Mouse (Mus musculus): ENCODE results near the gene Prdm1. TPM values are rescaled to one million over a fixed set of nuclear protein-coding genes. Genes with fewer than 3 reads are reported as not detected.

The Prdm1 gene
- polyA plus RNA-seq, 1 experiment from 2014 or later = 0.15 TPM

DNA sequence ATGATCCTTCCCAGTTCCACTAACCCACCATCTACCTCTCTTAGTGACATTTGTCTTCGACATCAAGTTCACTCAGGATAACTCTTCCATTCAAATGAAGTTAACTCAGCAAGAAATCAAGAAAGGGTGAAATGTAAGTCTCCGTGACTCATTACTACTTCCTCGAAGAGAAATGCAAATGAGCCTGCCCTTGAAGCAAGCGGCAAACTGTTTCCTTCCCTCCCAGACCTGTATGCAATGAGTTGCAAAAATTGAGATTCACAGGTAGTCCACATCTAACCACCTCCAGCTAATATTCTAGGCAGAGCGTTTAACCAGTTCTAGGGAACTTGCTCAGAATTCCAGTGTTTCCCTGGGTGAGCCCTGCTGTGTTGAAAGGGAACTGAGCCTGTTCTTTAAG, 78.6 kb downstream of the Prdm1 start:
- 50% methylated on average over 5 of the region's 5 CpGs for WGBS (ENCODE audit: insufficient replicate concordance)
- no peak for ATAC-seq
- Histone ChIP-seq H3K27me3 (ENCODE audit: insufficient read depth, low read length) (no peaks in the 10 kb centered on the region), H3K9me3 (ENCODE audit: low read length) (no peaks in the 10 kb centered on the region), H3K4me3 (ENCODE audit: low read depth, low read length) (no peak overlapping the region), H3K27ac (ENCODE audit: low read depth) (no peak overlapping the region), H3K4me1 (ENCODE audit: insufficient read depth) (peaks cover 9% of the 10 kb centered on the region), H3K4me2 (ENCODE audit: low read depth, low read length) (no peak overlapping the region), H3K36me3 (replicated peaks; ENCODE audit: insufficient read depth, low read length) (no peaks in the 10 kb centered on the region), H3K9ac (replicated peaks) (no peak overlapping the region)
- no peak for TF ChIP-seq CTCF (IDR thresholded peaks at IDR 0.05; ENCODE audit: low read depth)
- DNase-seq = no peak

DNA sequence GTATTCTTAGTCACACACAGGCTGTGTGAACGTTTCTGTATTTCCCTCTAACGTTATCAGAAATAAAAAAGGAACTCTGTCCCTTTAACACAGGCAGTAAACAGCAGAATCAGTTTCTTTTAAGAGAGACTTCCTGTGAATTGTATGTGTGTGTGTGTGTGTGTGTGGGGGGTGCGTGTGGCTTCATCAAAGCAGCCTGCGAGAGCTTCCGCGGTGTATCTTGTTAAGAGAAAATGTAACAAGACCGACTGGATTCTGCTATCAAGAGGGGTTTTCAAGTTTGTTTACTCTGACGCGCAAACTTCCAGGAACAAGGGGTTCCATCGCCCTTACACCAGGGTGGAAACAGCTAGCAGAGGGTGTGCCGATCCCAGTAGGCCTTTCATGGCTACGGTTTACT, 80.1 kb downstream of the Prdm1 start:
- 0 out of 2 replicates have a peak overlapping the region, but pooled peaks have one; percentile 36 for H3K9ac ChIP-seq (replicated peaks)
- peak; percentile 51 for ATAC-seq
- peak; percentile 46 for DNase-seq
- peak overlapping the region; percentile 59 for H3K27ac ChIP-seq (ENCODE audit: low read depth)
- peak overlapping the region; percentile 9; the same call in 1 of the 2 replicates for H3K4me3 ChIP-seq (ENCODE audit: low read depth, low read length)
- no peaks in the 10 kb centered on the region for H3K36me3 ChIP-seq (replicated peaks; ENCODE audit: insufficient read depth, low read length)
- peak overlapping the region; percentile 60 for H3K4me2 ChIP-seq (ENCODE audit: low read depth, low read length)
- no peaks in the 10 kb centered on the region for H3K9me3 ChIP-seq (ENCODE audit: low read length)
- TF ChIP-seq CTCF (IDR thresholded peaks at IDR 0.05; ENCODE audit: low read depth) (no peak), EP300 (IDR thresholded peaks at IDR 0.05; ENCODE audit: low read depth) (no peak)
- no peaks in the 10 kb centered on the region for H3K27me3 ChIP-seq (ENCODE audit: insufficient read depth, low read length)
- peaks cover 9% of the 10 kb centered on the region for H3K4me1 ChIP-seq (ENCODE audit: insufficient read depth)
- 11% methylated on average over 12 of the region's 12 CpGs for whole genome bisulfite sequencing (ENCODE audit: insufficient replicate concordance)

- Histone ChIP-seq H3K27me3 (ENCODE audit: insufficient read depth, low read length) (no peaks in the 10 kb centered on the region), H3K4me3 (ENCODE audit: low read depth, low read length) (peak overlapping the region; percentile 9; the same call in 1 of the 2 replicates), H3K27ac (ENCODE audit: low read depth) (peak overlapping the region; percentile 59), H3K9ac (replicated peaks) (0 out of 2 replicates have a peak overlapping the region, but pooled peaks have one; percentile 36), H3K36me3 (replicated peaks; ENCODE audit: insufficient read depth, low read length) (no peaks in the 10 kb centered on the region), H3K4me1 (ENCODE audit: insufficient read depth) (peaks cover 9% of the 10 kb centered on the region), H3K4me2 (ENCODE audit: low read depth, low read length) (peak overlapping the region; percentile 60), H3K9me3 (ENCODE audit: low read length) (no peaks in the 10 kb centered on the region)
- peak; percentile 48 for DNase-seq
- ATAC-seq = peak; percentile 90
- TF ChIP-seq CTCF (IDR thresholded peaks at IDR 0.05; ENCODE audit: low read depth) (no peak), EP300 (IDR thresholded peaks at IDR 0.05; ENCODE audit: low read depth) (no peak)
- WGBS (ENCODE audit: insufficient replicate concordance) = 57% methylated on average over 14 of the region's 14 CpGs
Measured at GRCm38 (mm10) chr10:44447406-44448139, 80.7 kb downstream of the Prdm1 start.

DNA sequence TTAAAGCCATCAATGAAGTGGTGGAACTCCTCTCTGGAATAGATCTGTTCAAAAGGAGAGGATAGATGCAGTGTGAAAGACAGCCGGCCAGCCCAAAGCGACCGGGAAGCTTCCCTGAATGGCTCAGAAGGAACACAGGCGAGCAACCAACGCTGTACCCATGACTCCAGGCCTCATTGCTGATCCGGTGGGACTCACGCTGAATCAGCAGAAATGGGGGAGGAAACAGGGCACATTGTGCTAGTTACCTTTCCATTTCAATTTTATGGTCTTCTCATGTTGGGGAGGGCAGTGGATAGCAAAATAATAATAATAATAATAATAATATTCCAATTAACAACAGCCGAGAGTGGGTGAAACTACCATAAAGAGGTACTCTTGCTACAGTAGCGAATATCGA, 81.3 kb downstream of the Prdm1 start:
- no peak for TF ChIP-seq CTCF (IDR thresholded peaks at IDR 0.05; ENCODE audit: low read depth)
- TF ChIP-seq EP300 (IDR thresholded peaks at IDR 0.05; ENCODE audit: low read depth) = no peak
- 78% methylated on average over 10 of the region's 10 CpGs for WGBS (ENCODE audit: insufficient replicate concordance)
- H3K27ac ChIP-seq (ENCODE audit: low read depth) = peak overlapping the region; percentile 59; the same call in 1 of the 2 replicates
- H3K4me1 ChIP-seq (ENCODE audit: insufficient read depth) = peaks cover 9% of the 10 kb centered on the region
- H3K9ac ChIP-seq (replicated peaks) = no peak overlapping the region
- no peaks in the 10 kb centered on the region for H3K36me3 ChIP-seq (replicated peaks; ENCODE audit: insufficient read depth, low read length)
- no peak overlapping the region for H3K4me3 ChIP-seq (ENCODE audit: low read depth, low read length)
- DNase-seq (no peak), ATAC-seq (no peak)
- no peaks in the 10 kb centered on the region for H3K27me3 ChIP-seq (ENCODE audit: insufficient read depth, low read length)
- no peak overlapping the region for H3K4me2 ChIP-seq (ENCODE audit: low read depth, low read length)
- H3K9me3 ChIP-seq (ENCODE audit: low read length) = no peaks in the 10 kb centered on the region

- peaks cover 9% of the 10 kb centered on the region for H3K4me1 ChIP-seq (ENCODE audit: insufficient read depth)
- WGBS (ENCODE audit: insufficient replicate concordance) = 75% methylated on average over 4 of the region's 4 CpGs
Measured at GRCm38 (mm10) chr10:44444415-44444814, 83.9 kb downstream of the Prdm1 start.

DNA sequence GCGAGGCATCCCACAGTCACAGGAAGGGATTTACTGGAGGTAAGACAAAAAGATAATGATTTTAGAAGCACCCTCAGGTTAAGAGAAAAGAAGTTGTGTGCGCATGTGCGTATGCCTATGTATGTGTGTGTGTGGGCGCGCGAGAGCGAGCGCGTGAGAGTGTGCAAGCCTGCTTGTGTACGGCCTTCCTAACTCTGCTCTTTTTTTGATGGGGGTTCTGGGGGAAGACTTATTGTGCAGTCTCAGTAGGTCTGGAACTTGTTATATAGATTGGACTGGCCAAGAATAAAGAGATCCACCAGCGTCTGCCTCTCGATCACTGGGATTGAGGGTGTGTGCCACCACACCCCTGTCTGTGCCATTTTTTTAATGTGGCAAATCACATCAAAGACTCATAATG, 84.6 kb downstream of the Prdm1 start:
- no peak overlapping the region for H3K4me2 ChIP-seq (ENCODE audit: low read depth, low read length)
- peaks cover 9% of the 10 kb centered on the region for H3K4me1 ChIP-seq (ENCODE audit: insufficient read depth)
- TF ChIP-seq EP300 (IDR thresholded peaks at IDR 0.05; ENCODE audit: low read depth) = no peak
- TF ChIP-seq CTCF (IDR thresholded peaks at IDR 0.05; ENCODE audit: low read depth) = no peak
- no peak for DNase-seq
- H3K9ac ChIP-seq (replicated peaks) = no peak overlapping the region
- no peak overlapping the region for H3K27ac ChIP-seq (ENCODE audit: low read depth)
- 72% methylated on average over 12 of the region's 12 CpGs for WGBS (ENCODE audit: insufficient replicate concordance)
- no peak overlapping the region for H3K4me3 ChIP-seq (ENCODE audit: low read depth, low read length)
- no peaks in the 10 kb centered on the region for H3K27me3 ChIP-seq (ENCODE audit: insufficient read depth, low read length)
- no peaks in the 10 kb centered on the region for H3K9me3 ChIP-seq (ENCODE audit: low read length)
- no peaks in the 10 kb centered on the region; the same call in 1 of the 2 replicates for H3K36me3 ChIP-seq (replicated peaks; ENCODE audit: insufficient read depth, low read length)
- no peak for ATAC-seq

More at GRCm38 (mm10) chr10:44444415-44444814, 83.9 kb downstream of the Prdm1 start:
- TF ChIP-seq CTCF (IDR thresholded peaks at IDR 0.05; ENCODE audit: low read depth) (no peak), EP300 (IDR thresholded peaks at IDR 0.05; ENCODE audit: low read depth) (no peak)
- Histone ChIP-seq H3K27ac (ENCODE audit: low read depth) (no peak overlapping the region), H3K27me3 (ENCODE audit: insufficient read depth, low read length) (no peaks in the 10 kb centered on the region), H3K9ac (replicated peaks) (no peak overlapping the region), H3K36me3 (replicated peaks; ENCODE audit: insufficient read depth, low read length) (no peaks in the 10 kb centered on the region; the same call in 1 of the 2 replicates), H3K9me3 (ENCODE audit: low read length) (no peaks in the 10 kb centered on the region), H3K4me3 (ENCODE audit: low read depth, low read length) (no peak overlapping the region), H3K4me2 (ENCODE audit: low read depth, low read length) (no peak overlapping the region)
- no peak for ATAC-seq
- no peak for DNase-seq

Data from liver, postnatal 0 days (tissue).